Mouse (Mus musculus): ENCODE data around the gene Atp8a1. TPM values are rescaled to one million over a fixed set of nuclear protein-coding genes. Genes with fewer than 3 reads are reported as not detected.

Gene Atp8a1
- polyA plus RNA-seq, 1 experiment from 2014 or later, result 45.2 TPM

DNA sequence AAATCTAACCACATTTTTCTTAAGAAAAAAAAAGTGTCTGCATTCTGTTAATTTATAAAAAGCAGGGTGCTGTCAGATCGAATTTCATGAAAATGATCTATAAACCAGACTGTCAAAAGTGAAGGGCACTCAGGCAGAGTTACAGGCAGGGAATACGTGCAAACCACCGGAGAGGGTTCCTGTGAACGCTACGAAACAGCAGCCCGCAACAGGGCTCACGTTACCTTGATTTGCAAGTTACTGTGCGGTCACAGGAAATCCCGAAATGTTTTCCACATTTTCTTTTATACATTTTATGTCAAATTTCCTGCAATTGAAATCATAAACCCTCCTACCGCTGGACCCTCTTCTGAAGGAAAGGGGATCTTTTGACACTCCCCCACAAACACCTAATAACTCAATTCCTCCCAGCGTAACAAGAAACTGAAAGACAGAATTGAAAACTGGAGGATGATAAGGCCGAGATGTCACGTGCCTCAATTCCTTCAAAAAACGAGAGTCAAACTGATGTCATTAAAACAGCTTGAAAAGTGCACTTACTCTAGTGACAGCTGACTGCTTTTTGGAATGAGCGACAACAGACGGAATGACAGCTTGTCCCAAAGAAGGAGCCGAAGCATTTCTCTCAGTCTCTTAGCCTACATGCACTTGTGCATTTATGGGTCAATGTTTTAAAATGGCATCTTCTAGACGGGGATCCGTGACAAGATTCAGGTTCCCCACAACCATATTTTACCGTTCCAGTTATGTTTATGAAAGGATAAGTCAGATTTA, 200.3 kb downstream of the Atp8a1 start:
- no peaks in the 10 kb centered on the region for H3K4me1 ChIP-seq (replicated peaks)
- H3K36me3 ChIP-seq, result peaks cover 87% of the 10 kb centered on the region
- no peak overlapping the region for H3K4me2 ChIP-seq
- no peak overlapping the region for H3K27ac ChIP-seq
- DNase-seq (no peak), ATAC-seq (ENCODE audit: low read depth) (no peak)
- H3K4me3 ChIP-seq (replicated peaks), result no peak overlapping the region
- no peaks in the 10 kb centered on the region for H3K27me3 ChIP-seq
- H3K9ac ChIP-seq, result no peak overlapping the region
- 87% methylated on average over 20 of the region's 20 CpGs for WGBS (ENCODE audit: insufficient replicate concordance)
- H3K9me3 ChIP-seq (replicated peaks), result no peaks in the 10 kb centered on the region

DNA sequence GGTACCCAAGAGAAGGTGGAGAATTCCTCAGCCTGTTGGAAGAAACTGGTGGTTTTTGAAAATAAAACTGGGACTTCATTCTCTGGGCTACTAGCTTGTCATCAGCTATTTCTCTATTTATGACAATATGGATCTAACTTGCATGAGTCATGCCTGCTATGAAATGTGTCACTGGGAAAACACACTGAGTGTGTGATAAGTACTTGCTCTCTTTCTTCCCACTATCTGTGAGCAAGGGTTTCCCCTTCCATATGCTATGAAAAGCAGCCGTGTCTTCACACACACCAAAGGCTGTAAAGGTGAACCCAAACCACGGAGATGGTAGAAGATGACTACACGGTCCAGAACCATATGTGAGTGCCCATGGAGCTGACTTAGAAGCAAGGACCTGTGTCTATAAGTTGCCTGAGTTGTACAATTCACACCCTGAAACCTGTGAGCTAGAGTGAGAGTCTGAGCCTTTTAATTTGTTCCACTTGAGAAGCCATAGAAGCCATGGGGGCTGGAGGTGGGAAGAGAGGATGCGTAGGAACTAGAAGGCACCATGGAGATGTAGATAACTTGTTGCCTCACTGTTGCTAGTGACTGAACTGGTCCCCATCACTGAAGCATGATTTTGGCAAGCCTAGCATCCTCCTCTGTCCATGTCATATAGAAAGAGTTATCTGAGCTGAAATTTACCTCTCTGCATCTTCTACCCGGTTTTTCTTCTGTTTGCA, 203.5 kb downstream of the Atp8a1 start:
- H3K9ac ChIP-seq, result no peak overlapping the region
- no peak for ATAC-seq (ENCODE audit: low read depth)
- H3K27ac ChIP-seq, result no peak overlapping the region
- no peak for DNase-seq
- 80% methylated on average over 5 of the region's 5 CpGs for WGBS (ENCODE audit: insufficient replicate concordance)
- H3K4me2 ChIP-seq, result no peak overlapping the region
- H3K27me3 ChIP-seq, result no peaks in the 10 kb centered on the region
- no peak overlapping the region for H3K4me3 ChIP-seq (replicated peaks)
- peaks cover 72% of the 10 kb centered on the region for H3K36me3 ChIP-seq
- H3K4me1 ChIP-seq (replicated peaks), result no peaks in the 10 kb centered on the region
- no peaks in the 10 kb centered on the region for H3K9me3 ChIP-seq (replicated peaks)

DNA sequence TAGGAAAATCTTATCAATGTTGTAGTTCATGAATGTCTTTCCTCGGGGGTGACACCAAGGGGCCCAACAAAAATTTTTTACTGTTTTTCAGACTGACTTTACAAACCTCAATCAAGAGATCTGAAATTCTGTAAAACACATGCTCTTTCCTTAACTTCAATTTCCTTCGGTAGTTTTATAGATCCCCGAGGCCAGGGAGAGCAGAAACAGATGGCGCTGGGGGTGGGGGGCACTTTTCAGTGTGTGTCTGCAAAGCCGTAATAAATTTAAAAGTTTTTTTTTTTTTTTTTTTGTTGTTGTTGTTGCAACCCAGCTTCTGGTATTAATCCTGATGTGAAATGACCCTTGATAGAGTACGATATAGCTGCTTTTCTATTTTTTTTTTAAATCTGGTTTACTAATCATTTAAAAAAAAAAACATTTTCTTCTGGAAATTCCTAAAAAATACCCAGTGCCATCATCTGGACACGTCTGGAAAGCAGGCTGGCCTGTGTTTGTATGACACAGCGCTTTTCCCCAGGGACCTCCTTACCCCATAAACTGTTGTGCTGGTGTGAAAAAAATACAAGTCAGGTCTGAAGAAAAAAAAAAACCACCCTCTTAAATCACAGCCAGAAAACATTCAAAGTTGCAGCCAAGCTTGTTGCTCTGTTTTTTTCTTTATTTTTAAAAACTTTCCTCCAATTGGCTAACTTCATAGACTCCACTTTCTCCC, 205.7 kb downstream of the Atp8a1 start:
- no peak for DNase-seq
- no peaks in the 10 kb centered on the region for H3K4me1 ChIP-seq (replicated peaks)
- no peak overlapping the region for H3K27ac ChIP-seq
- no peaks in the 10 kb centered on the region for H3K9me3 ChIP-seq (replicated peaks)
- ATAC-seq (ENCODE audit: low read depth), result no peak
- H3K4me2 ChIP-seq, result no peak overlapping the region
- no peaks in the 10 kb centered on the region for H3K27me3 ChIP-seq
- no peak overlapping the region for H3K4me3 ChIP-seq (replicated peaks)
- WGBS (ENCODE audit: insufficient replicate concordance), result 79% methylated on average over 8 of the region's 8 CpGs
- no peak overlapping the region for H3K9ac ChIP-seq
- peaks cover 72% of the 10 kb centered on the region for H3K36me3 ChIP-seq

DNA sequence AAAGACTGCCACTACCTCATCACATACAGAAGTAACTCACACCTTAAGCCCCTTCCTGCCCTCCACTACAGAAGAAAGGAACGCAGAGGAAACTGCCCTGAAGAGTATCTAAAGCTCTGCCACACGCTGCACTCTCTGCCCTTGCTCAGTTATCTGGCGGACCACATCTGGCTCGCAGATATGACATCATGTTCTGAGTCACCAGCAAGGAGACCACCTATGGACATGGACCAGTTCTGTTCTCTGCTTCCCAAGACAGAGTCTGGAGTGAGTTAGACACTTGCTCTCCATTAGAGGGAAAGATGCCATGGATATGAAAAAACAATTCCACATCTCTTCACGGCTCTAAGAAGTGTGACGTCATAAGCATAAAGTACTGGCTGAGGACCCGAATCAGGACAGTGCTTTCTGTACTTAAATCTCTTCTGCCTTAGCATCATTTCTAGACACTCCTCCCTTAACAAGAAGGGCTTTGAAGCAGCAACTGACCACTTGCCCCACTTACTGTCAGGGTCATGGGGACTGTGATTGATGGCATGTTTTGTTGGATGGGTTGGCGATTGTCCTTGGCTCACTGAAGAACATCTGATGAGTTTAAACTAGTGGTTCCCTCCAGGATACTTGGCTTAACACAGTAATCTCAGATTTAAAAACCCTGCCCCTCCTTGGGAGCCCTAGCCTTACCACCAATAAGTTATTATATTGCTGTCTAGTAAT, 206.5 kb downstream of the Atp8a1 start:
- Histone ChIP-seq H3K9me3 (replicated peaks) (no peaks in the 10 kb centered on the region), H3K4me3 (replicated peaks) (no peak overlapping the region), H3K27me3 (no peaks in the 10 kb centered on the region), H3K9ac (no peak overlapping the region), H3K27ac (no peak overlapping the region), H3K4me1 (replicated peaks) (no peaks in the 10 kb centered on the region), H3K36me3 (peaks cover 66% of the 10 kb centered on the region), H3K4me2 (no peak overlapping the region)
- no peak for DNase-seq
- ATAC-seq (ENCODE audit: low read depth), result no peak
- 77% methylated on average over 8 of the region's 8 CpGs for WGBS (ENCODE audit: insufficient replicate concordance)

DNA sequence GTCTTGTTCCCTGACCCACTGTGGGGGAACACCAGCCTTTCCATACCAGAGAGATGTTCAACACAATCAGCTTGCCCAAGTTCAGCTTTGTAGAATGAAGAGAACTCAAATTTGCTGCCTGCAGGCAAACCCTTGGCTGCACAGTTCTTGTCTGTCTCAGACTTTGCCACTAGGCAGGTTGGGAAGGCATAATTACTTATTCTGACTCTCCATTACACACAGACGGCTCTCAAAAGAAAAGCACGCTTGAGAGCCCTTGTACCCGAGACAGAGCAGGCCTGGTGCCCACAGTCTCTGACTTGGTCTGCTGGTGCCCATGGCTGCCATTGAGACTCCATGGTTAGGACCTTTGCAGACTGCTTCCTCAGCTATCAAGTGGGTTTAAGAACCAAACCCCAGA, 212.9 kb downstream of the Atp8a1 start:
- no peak for ATAC-seq (ENCODE audit: low read depth)
- 73% methylated on average over 3 of the region's 3 CpGs for WGBS (ENCODE audit: insufficient replicate concordance)
- peaks cover 47% of the 10 kb centered on the region for H3K36me3 ChIP-seq

DNA sequence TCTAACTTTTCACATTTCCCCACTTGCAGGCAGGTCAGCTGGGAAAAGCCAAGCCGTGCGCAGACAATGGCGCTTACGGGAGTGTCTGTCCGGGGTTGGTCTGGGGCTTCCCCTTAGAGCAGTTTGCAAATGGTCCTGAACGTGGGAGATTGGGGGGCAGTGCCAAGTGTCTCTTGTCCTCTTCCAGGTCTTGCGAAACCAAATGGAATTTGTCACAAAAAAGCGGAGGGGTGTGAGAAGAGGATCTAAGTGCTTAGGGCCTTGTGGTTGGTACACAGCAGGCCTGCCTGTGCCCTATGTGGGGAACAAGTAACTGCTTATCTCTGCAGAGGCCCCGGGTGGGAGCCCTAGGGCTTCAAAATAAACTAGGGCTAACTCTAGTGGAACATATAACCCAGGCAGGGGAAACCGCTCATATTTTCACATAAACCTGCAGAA, 213.4 kb downstream of the Atp8a1 start:
- H3K9ac ChIP-seq, result no peak overlapping the region
- 40% methylated on average over 10 of the region's 10 CpGs for WGBS (ENCODE audit: insufficient replicate concordance)
- no peaks in the 10 kb centered on the region for H3K27me3 ChIP-seq
- H3K36me3 ChIP-seq, result peaks cover 47% of the 10 kb centered on the region
- H3K27ac ChIP-seq, result no peak overlapping the region
- H3K9me3 ChIP-seq (replicated peaks), result no peaks in the 10 kb centered on the region
- no peak for ATAC-seq (ENCODE audit: low read depth)
- DNase-seq, result no peak
- H3K4me1 ChIP-seq (replicated peaks), result 0 out of 2 replicates have a peak, but pooled peaks cover 6% of the 10 kb centered on the region
- H3K4me2 ChIP-seq, result no peak overlapping the region
- H3K4me3 ChIP-seq (replicated peaks), result no peak overlapping the region

More for the DNA sequence above, 212.9 kb downstream of the Atp8a1 start:
- no peak overlapping the region for H3K9ac ChIP-seq
- H3K4me3 ChIP-seq (replicated peaks), result no peak overlapping the region
- DNase-seq, result no peak
- no peaks in the 10 kb centered on the region for H3K27me3 ChIP-seq
- no peak overlapping the region for H3K4me2 ChIP-seq
- no peak overlapping the region for H3K27ac ChIP-seq
- 0 out of 2 replicates have a peak, but pooled peaks cover 6% of the 10 kb centered on the region for H3K4me1 ChIP-seq (replicated peaks)
- no peaks in the 10 kb centered on the region for H3K9me3 ChIP-seq (replicated peaks)

DNA sequence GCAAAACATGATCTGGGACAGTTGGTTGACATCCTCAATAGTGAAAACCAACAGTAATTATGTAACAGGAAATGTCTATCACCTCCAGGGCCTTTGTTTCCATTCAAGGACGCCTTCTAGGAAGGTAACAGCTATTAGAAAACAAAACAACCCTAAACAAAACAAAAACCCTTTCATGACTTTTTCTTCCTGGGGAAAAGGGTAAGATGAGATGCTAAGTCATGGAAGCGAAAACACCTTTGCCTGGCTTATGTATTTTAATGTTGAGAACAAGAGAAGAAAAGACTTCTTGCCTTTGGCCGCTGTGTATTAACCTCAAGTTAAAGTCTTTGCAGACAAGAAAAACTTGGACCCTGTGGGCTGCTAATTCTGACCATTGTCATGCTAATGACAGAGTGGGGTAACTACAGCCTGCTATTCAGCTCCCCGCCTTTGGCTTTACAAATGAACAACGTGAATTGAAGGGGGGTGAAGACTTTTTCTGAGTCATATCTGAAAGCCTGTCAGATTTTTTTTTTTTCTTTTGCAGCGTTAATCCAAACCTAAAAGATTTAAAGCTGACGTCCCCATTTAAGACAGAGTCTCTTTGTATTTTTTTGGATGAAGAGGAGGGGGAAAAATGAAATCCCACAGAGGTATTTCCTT, 214.0 kb downstream of the Atp8a1 start:
- H3K27ac ChIP-seq, result no peak overlapping the region
- no peak overlapping the region for H3K4me3 ChIP-seq (replicated peaks)
- H3K36me3 ChIP-seq, result peaks cover 47% of the 10 kb centered on the region
- no peaks in the 10 kb centered on the region for H3K9me3 ChIP-seq (replicated peaks)
- 0 out of 2 replicates have a peak, but pooled peaks cover 6% of the 10 kb centered on the region for H3K4me1 ChIP-seq (replicated peaks)
- 48% methylated on average over 7 of the region's 7 CpGs for WGBS (ENCODE audit: insufficient replicate concordance)
- ATAC-seq (ENCODE audit: low read depth) (no peak), DNase-seq (no peak)
- no peak overlapping the region for H3K4me2 ChIP-seq
- no peak overlapping the region for H3K9ac ChIP-seq
- H3K27me3 ChIP-seq, result no peaks in the 10 kb centered on the region

DNA sequence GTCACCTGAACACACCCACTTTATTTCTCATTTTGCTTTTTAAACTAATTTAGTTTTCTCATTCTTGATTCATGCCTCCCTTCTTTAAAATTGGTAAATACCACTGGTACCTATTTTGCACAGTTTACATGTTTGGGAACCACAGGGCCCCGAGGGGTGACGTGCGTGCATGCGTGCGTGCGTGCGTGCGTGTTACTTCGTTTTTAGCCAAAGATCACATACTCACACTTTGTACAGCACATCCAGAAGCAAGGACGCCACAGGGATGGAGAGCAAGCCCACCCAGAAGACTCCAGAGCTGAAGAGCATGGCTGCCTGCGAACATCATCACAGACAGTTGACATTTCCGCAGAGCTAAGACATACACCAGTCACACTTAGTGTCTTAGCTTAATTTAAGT, 216.0 kb downstream of the Atp8a1 start:
- no peak for DNase-seq
- Histone ChIP-seq H3K9me3 (replicated peaks) (no peaks in the 10 kb centered on the region), H3K36me3 (peaks cover 43% of the 10 kb centered on the region), H3K4me2 (no peak overlapping the region), H3K9ac (no peak overlapping the region), H3K4me3 (replicated peaks) (no peak overlapping the region), H3K4me1 (replicated peaks) (0 out of 2 replicates have a peak, but pooled peaks cover 6% of the 10 kb centered on the region), H3K27ac (no peak overlapping the region), H3K27me3 (no peaks in the 10 kb centered on the region)
- 93% methylated on average over 12 of the region's 12 CpGs for WGBS (ENCODE audit: insufficient replicate concordance)
- ATAC-seq (ENCODE audit: low read depth), result no peak

DNA sequence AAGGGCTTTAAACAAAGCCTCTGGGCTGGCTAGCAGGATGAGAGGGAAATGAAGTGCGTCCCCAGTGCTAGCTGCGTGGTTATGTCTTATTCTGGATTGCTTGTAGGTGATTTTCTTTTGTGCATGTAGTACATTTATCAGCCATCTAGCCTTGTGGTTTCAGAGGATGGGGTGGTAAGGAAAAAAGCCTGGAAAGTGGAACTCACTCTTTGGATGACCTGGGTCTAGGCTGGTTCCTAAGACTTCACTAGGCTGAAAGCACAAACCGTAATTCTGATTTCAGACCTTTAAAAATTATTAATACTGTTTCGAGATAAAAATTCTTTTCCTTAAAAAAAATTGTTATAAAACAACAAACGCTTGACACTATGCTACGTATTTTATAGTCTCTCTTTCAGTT, 217.4 kb downstream of the Atp8a1 start:
- Histone ChIP-seq H3K27me3 (no peaks in the 10 kb centered on the region), H3K9ac (no peak overlapping the region), H3K27ac (no peak overlapping the region), H3K9me3 (replicated peaks) (no peaks in the 10 kb centered on the region), H3K4me2 (no peak overlapping the region), H3K4me3 (replicated peaks) (no peak overlapping the region), H3K36me3 (peaks cover 43% of the 10 kb centered on the region), H3K4me1 (replicated peaks) (0 out of 2 replicates have a peak, but pooled peaks cover 6% of the 10 kb centered on the region)
- DNase-seq (no peak), ATAC-seq (ENCODE audit: low read depth) (no peak)
- 83% methylated on average over 6 of the region's 6 CpGs for WGBS (ENCODE audit: insufficient replicate concordance)

DNA sequence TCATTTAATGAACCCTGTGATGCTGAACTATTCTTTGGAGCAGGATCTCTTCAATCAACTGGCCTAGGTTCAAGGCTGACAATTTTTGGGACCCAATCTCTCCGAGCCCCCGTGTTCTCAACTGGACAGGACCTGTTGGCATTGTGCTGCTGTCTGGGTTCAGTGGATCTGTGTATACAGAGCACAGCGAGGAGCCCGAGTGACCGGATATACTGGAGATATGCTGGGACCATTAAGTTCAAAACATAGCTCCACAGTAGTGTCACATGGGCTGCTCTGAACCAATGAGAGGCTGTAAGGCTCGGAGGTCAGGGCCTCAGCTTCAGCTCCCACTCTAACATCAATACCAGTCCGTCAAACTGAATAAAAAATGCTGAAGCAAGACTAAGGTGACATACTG, 217.8 kb downstream of the Atp8a1 start:
- 86% methylated on average over 7 of the region's 7 CpGs for WGBS (ENCODE audit: insufficient replicate concordance)
- H3K9me3 ChIP-seq (replicated peaks), result no peaks in the 10 kb centered on the region
- no peaks in the 10 kb centered on the region for H3K27me3 ChIP-seq
- ATAC-seq (ENCODE audit: low read depth) (no peak), DNase-seq (no peak)
- H3K36me3 ChIP-seq, result peaks cover 43% of the 10 kb centered on the region
- H3K4me3 ChIP-seq (replicated peaks), result no peak overlapping the region
- H3K4me1 ChIP-seq (replicated peaks), result 0 out of 2 replicates have a peak, but pooled peaks cover 6% of the 10 kb centered on the region
- no peak overlapping the region for H3K4me2 ChIP-seq
- H3K27ac ChIP-seq, result no peak overlapping the region
- no peak overlapping the region for H3K9ac ChIP-seq
